Mouse (Mus musculus) forelimb bud, embryonic 11.5 days (tissue): ENCODE results near the gene Selenov.

Source experiments
- DNase-seq: peaks from one replicate; pipeline ENCODE4 v3.0.0-alpha.2; 2012; ENCODE audit warnings: low read depth, low spot score

Gene Selenov

DNA sequence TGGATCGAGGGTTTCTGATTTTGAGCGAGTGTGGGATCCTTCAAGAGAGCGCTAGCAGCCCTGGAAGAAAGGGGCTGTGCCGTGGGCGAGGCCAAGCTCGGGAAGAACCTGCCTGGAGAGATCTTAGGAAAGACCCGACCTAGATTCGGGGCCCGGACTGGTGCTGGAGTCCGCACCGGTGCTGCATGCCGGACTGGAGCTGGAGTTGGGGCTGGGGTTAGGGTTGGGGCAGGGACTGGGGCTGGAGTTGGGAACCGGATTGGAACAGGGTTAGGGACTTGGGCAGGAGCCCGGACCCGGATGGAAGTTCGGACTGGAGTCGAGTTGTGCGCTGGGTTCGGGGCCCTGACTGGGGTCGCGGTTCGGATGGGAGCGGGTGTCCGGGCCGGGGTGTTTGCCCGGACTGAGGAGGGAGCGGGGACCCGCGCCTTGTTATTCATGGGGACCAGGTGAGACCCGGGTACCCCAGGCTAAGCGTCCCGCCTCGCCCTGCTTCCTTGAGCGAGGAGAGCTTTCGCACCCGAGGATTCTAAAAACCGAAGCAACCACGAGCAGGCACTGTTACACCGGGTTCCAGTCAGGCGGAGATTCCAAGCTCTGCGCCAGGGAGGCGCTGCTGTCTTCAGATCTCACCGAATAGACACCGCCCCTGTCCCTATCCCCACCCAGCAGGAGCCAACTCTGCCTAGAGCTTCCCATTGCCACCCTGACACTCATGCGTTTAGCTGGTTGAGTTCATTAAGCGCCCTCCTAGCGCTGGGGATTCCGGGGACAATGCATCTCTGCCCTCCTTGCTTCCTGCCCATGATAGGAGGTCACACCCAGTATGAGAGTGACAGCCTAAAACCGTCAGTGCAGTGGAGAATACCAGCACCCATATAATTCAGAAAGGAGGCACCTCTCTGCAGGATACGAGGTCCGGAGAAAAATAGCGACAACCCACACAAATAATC lies at the start of gene Selenov:
TSS of gene Selenov (minus strand) at position 549 of the 953 bp plus-strand sequence.
- no peak for DNase-seq

DNA sequence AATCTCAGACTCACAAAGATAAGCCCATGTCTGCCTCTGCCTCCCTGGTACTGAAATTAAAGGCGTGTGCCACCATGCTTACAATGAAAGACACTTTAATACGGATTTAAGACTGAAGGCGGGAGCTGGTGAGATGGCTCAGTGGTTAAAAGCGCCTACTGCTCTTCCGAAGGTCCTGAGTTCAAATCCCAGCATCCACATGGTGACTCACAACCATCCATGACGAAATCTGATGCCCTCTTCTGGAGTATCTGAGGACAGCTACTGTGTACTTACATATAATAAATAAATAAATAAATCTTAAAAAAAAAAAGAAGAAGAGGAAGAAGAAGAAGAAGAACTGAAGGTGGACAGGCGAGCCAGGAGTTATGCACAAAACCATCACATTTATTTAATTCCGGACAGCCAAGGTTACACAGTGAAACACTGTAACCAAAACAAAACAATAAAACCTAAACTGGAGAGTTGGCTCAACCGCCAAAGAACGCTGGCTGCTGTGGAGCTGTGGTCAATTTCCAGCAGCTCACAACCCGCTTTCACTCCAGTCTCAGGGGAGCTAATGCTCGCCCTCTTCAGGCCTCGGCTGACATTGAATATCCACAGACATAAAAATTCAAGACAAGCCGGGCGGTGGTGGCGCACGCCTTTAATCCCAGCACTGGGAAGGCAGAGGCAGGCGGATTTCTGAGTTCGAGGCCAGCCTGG lies 48.4 kb upstream of the Selenov start:
- DNase-seq: peak; percentile 44

DNA sequence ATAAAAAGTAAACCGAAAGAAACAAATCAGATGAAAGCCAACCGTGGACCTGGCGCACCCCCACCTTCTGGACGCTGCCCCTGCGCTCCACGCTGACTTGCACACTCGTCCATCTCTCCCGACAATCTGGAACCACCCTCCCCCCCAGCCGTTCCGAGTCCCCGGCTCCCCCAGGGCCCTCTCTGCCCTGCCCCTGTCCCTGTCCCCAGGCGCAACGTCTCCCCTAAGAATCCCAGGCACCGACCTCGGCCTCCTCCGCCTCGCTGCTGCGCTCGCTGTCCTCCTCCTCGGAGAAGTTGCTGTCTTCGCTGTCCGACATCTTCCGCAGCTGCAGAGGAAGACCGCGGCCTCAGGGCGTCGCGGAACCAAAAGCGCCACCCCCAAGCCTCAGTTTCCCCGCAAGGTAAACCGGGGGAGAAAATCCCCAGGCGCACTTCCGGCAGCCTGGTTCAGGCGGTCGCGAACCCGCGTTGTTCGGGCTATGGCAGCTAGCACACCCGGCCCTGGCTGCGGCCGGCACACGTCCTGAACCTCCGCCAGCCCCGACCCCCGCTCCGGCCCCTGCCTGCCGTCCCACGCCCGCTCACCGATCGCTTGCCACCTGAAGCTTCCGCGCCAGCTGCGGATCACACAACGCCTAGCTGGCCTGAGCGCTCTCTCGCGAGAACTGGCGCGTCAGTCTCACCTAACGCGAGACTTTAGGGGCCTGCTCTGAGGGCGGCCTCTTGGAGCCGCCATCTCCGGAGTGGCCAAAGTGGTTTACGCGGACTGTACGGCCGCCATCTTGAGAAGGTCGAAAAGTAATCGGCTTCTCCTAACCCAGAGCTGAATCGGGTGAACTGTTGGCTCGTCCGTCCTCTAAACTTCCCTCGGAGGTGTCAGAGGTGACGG lies 47.4 kb upstream of the Selenov start, which contains the start of gene Supt5:
TSS of gene Supt5 (minus strand) at position 639 of the 891 bp plus-strand sequence.
- peak; percentile 99 for DNase-seq

DNA sequence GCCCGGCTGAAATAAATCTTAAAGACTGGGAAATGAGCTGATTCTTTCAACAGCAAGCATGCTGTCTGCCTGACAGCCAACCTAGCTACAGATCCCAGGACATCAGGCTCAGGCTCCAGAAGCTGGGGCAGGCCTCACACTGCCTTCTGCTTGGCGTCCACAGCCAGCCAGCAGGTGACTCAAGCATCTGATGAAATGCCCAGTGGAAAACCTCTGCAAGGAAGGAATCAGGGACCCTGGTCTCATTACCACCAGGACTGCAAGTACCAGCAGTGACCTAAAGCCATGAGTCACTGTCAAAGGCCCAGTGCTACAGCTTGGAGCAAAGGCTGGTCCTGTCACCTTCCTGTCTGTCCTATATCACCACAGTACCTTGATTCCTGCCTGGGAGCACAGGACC lies 44.5 kb upstream of the Selenov start:
- no peak for DNase-seq

- DNase-seq: no peak
Measured at GRCm38 (mm10) chr7:28334534-28334933, 43.5 kb upstream of the Selenov start.

DNA sequence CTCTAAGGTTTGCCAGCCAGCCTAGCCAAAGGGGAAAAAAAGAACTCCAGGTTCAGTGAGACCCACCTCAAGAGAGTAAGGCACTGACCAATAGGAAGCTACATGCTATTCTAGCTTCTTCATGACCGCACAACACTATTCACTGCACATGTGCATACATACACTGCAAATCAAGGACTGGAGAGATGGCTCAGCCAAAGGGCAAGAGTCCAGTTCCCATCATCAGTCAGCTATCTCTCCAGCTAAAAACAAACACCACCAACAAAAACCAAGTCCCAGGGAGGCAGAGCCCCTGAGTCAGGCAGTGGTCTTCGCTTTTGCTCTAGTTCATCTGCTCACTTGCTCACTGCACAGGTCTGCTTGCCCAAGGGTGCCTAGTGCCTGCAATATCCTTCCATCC lies 37.3 kb upstream of the Selenov start:
- DNase-seq: no peak

- no peak for DNase-seq
Measured at GRCm38 (mm10) chr7:28326457-28326856, 35.5 kb upstream of the Selenov start.

DNA sequence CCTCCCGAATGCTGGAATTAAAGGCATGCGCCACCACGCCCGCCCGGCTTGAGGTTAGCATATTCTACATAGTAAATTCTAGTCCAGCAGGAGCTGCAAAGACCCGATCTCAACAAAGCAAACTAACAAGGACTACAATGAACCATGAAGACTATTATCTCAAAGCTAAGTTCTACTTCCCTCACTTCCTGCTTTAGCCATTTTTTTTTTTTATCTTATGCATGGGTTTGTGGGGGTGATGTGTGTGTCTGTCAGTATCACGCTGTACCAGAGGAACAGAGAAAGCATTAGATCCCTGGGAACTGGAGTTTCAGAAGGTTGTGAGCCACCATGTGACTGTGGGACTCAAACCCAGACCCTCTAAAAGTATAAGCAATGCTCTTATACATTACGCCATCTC lies 34.3 kb upstream of the Selenov start:
- no peak for DNase-seq

- DNase-seq: no peak
Measured at GRCm38 (mm10) chr7:28321974-28322720, 31.2 kb upstream of the Selenov start.

- no peak for DNase-seq
Measured at GRCm38 (mm10) chr7:28318714-28319113, 27.7 kb upstream of the Selenov start.

- DNase-seq: no peak
Measured at GRCm38 (mm10) chr7:28318036-28318435, 27.1 kb upstream of the Selenov start.

GRCm38 (mm10) chr7:28311926-28312543 lies 21.0 kb upstream of the Selenov start, which contains the start of gene Timm50:
TSS of gene Timm50 (minus strand) at chr7:28312072.
- DNase-seq: peak; percentile 96

DNA sequence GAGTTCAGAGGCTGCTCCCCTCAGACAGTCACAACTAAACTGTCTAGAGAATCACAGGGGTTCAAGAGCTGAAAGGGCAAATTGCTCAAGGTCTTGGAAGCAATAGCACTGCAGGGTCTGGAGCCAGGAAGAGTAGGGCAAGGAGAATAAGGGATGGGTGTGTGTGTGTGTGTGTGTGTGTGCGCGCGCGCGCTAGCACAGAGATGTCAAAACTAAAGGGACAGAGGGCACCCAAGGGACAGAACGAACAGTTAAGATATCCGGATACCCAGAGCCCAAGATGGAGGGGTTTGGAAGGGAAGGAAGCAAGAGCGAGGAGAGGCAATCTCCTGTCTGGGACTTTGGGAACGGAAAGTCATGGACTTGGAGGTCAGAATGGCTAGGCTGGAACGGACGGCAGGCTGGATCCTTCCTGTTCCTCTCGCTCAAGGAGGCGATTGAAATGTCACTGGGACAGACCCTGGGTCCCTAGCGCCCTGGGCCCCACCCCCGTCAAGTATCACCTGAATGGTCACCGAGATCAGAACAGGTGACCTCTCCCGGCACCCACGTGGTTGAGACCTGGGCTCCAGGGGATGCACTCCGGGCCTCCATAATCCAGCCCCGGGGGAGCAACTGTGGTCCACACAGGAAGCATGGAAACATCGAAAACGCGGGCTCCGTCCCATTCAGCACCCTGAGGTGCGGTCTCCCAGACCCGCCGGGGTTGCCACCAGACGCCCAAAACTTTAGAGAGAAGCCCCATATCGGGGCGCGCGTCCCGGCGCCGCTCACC lies 20.4 kb upstream of the Selenov start:
- DNase-seq: no peak

- DNase-seq: no peak
Measured at GRCm38 (mm10) chr7:28309737-28310136, 18.8 kb upstream of the Selenov start.

GRCm38 (mm10) chr7:28306216-28306615 lies 15.2 kb upstream of the Selenov start:
- no peak for DNase-seq

- no peak for DNase-seq
Measured at GRCm38 (mm10) chr7:28305641-28306040, 14.7 kb upstream of the Selenov start.

DNA sequence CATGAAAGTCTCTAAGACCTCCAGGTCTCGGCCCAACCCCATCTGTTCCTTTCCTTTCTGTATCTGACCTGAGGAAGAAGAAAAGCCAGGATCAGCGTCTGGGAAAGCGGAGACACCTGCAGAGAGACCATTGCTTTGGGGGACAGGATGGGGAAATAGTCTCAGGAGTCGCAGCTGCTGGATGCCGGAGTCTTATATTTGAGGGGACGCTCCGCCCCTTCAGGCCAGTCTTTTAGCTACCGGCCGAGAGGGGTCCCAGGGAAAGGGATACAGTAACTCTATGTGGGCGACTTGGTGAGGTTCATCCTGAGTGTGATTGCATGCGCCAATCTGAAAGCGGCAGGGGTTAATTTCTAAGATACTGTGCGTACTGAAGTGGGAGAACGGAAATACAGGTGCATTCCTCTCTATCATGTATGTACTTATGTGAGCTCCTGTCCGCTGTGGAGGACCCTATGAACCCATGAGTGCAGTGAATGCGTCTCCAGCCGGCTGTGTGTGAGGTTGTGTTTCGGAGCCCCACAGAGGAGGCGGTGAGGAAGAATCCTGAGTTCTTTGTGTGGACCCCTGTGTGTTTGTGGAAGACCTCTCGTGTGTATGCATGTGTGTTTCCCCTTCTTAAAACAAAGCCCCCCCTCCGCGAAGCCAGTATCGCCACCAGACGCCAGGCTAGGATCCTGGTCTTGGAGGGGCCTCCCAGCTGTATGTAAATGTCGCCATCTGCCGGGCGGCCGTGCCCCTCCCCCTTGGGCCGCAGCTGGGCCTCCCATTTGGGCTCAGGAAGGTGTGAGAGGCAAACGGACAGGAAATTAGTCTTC lies 10.8 kb upstream of the Selenov start, which contains the start of gene Dll3:
TSS of gene Dll3 (minus strand) at position 623 of the 818 bp plus-strand sequence.
- DNase-seq: peak; percentile 50

DNA sequence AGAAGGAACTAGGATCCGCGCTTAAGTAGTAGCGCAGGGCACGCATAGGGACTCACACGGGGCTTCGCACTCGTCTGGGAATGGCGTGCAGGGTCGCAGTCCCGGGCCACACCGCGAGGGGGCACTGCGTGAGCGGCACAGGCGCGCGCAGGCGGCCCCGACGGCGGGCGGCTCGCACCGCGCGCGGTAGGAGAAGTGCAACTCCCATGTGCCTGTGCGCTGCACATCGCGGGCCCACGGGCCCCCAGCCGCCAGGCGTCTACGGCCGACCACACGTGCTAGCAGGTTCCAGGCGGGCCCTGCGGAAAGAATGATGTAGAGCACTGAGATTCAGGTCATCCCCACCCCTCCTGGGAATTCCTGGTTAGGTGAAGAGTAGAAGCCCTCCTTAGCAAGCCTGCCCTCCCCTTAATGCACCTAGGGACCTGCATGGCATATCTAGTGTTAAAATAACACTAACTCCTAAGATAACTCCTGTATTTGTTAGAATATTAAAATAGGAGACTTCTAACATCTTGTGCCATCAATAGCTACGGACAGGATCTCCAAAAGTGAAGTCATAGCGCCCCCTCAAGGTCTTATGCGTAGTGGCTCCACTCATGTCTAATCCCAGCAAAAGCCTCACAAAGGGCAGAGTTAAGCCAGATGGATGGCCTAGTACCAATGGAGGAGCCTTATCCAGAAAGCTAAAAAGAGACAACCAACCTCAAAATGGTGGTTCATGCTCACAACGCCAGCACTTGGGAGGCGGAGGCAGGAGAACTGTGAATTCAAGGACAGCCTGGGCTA lies 8.0 kb upstream of the Selenov start:
- DNase-seq: peak; percentile 70
